Mouse (Mus musculus) limb, embryonic 15.5 days (tissue): ENCODE data around the gene Arg2. TPM values are rescaled to one million over a fixed set of nuclear protein-coding genes. Genes with fewer than 3 reads are reported as not detected.
"Not testable (repeated sequence)": the region's sequence is repeated elsewhere in the genome, so short reads cannot be mapped to it uniquely, and the experiment has no call there.

Experiments
- ATAC-seq: fragments of 200-750 bp; cut with Nextera tagmentation; 2 replicates; pipeline ENCODE4 v1.8.0; 2017; ENCODE audit warnings: low read depth, moderate TSS enrichment; ENCODE audit not compliant: insufficient number of reproducible peaks, low FRiP score, low TSS enrichment
- H3K27ac ChIP-seq: fragments of 300-500 bp; sonication (generic); 2 replicates; pipeline ENCODE4 v1.5.1; 2015; ENCODE audit warnings: moderate library complexity, mild to moderate bottlenecking, inconsistent platforms
- H3K27me3 ChIP-seq: fragments of 300-500 bp; sonication (generic); 2 replicates; pipeline ENCODE4 v1.6.1; 2015; ENCODE audit warnings: inconsistent platforms
- H3K36me3 ChIP-seq: fragments of 300-500 bp; sonication (generic); 2 replicates; pipeline ENCODE4 v1.6.1; 2015; ENCODE audit warnings: inconsistent platforms
- H3K4me1 ChIP-seq: fragments of 300-500 bp; sonication (generic); 2 replicates; pipeline ENCODE4 v1.6.1; 2015; ENCODE audit warnings: inconsistent platforms
- H3K4me2 ChIP-seq: fragments of 300-500 bp; sonication (generic); 2 replicates; pipeline ENCODE4 v1.6.1; 2015; ENCODE audit warnings: mild to moderate bottlenecking, inconsistent platforms
- H3K4me3 ChIP-seq: fragments of 300-500 bp; sonication (generic); 2 replicates; pipeline ENCODE4 v1.5.1; 2015; ENCODE audit warnings: mild to moderate bottlenecking, inconsistent platforms
- H3K9ac ChIP-seq: fragments of 300-500 bp; sonication (generic); 2 replicates; pipeline ENCODE4 v1.6.1; 2015; ENCODE audit warnings: inconsistent platforms
- H3K9me3 ChIP-seq: fragments of 300-500 bp; sonication (generic); 2 replicates; pipeline ENCODE4 v1.6.1; 2016; ENCODE audit warnings: inconsistent platforms
- WGBS: fragments of 180-500 bp; shearing (Covaris S2); methylation state at CpG from one replicate; pipeline ENCODE4 v1.1.7; 2015; 5-methylcytosine and 5-hydroxymethylcytosine counted together
- polyA plus RNA-seq: library from polyadenylated mRNA; unstranded; fragments of >200 nt; fragmentation: Nextera tagmentation; extraction: Ambion mirVana; gene quantifications from 2 replicates; pipeline ENCODE4 v1.2.1, GENCODE M21; 2015

The Arg2 gene
- polyA plus RNA-seq, 1 experiment from 2014 or later = 0.70 TPM

DNA sequence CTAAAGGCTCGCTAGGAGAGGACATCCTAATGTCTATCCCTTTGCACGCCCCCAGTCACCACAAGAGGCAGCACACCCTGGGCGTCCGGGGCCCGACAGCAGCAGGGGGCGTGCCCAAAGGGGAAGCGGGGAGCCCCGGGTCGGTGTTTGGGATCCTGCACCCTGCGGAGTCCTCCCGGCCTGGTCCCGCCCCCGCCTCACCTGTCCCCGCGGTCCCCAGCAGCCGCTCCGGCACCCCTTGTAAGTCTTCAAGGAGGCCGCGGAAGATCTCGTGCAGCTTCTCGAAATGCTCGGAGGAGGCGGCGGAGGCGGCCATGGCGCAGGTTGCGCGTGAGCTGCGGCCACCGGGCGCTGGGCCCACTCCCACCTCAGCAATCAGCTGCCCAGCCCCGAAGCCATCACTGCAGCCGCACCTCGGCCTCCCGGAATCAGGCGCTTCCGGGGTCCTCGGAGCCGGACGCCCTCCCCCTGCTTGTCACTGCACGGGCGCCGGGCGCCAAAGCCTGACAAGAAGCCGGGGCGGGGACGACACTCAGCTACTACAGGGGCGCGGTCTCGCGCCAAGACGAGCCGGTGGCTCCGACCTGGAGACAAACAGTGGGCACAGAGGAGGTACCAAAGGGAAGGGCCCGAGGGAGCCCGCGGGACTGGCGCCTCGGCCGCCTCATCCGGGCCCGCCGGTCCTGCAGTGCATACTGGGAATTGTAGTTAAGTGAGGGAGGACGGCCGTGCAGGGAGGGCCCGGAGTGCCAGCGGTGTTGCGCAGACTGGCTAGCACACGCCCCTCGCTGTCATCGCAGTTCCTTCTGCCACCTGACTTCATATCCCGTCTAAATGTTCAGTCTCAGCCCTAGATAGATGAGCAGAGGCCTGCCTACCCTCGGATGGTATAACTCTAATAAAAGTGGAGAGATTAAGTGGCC is 41.7 kb downstream of the Arg2 start, which contains the start of gene Vti1b:
Vti1b (minus strand) TSS at position 649 of the 923 bp plus-strand sequence.
- peak within 1 kb of the TSS; percentile 100 for H3K4me3 ChIP-seq
- no peaks in the 10 kb centered on the region for H3K9me3 ChIP-seq
- peak within 1 kb of the TSS; percentile 94 for H3K27ac ChIP-seq
- under 1% methylated on average over 72 of the region's 73 CpGs for WGBS
- peaks cover 29% of the 10 kb centered on the region for H3K36me3 ChIP-seq
- peak within 1 kb of the TSS; percentile 61 for H3K4me2 ChIP-seq
- ATAC-seq = peak; percentile 95
- H3K9ac ChIP-seq = peak within 1 kb of the TSS; percentile 89
- peaks cover 9% of the 10 kb centered on the region for H3K4me1 ChIP-seq
- no peaks in the 10 kb centered on the region for H3K27me3 ChIP-seq

DNA sequence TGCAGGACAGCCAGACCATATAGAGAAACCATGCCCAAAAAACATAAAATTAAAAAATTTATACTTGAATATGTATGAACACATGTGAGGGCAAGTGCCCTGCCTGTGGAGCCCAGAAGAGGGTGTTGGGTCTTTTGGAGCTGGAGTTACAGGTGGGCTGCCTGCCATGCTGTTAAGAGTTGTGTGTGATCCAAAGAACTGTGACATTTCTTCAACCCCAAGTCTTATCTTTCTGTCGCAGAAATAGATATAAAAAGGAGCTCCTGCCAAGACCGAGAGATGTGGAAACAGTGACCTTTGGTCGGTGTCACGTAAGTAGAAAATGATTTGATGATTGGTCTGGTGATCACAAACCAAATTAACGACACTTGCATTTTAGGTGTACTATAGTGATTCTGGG is 43.1 kb downstream of the Arg2 start:
- Histone ChIP-seq H3K4me1 (peaks cover 9% of the 10 kb centered on the region), H3K9me3 (no peaks in the 10 kb centered on the region), H3K27me3 (no peaks in the 10 kb centered on the region), H3K4me2 (no peak overlapping the region), H3K27ac (no peak overlapping the region), H3K36me3 (peaks cover 37% of the 10 kb centered on the region), H3K9ac (no peak overlapping the region), H3K4me3 (no peak overlapping the region)
- no peak for ATAC-seq
- 89% methylated on average over 5 of the region's 5 CpGs for WGBS

DNA sequence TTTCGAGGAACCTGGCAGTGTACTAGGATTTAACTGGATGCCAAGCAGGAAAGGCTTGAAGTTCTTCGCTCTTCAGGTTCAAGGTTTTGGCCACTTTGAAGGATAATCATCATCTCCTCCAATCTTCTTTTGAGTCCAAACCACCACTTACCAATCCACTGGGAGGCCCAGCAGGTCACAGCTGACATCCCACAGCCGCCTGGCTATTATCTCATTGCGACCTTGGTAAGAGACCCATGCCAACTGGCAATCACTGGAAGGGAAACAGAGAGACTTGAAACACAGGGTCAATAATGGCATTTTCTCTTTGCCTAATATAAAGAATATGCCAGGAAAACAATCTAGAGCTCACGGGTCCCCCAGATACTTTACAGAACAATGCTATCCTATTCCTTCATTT is 45.4 kb downstream of the Arg2 start:
- Histone ChIP-seq H3K9ac (no peak overlapping the region), H3K4me3 (no peak overlapping the region), H3K4me1 (peaks cover 6% of the 10 kb centered on the region), H3K27me3 (no peaks in the 10 kb centered on the region), H3K9me3 (no peaks in the 10 kb centered on the region), H3K27ac (no peak overlapping the region), H3K4me2 (no peak overlapping the region), H3K36me3 (peaks cover 42% of the 10 kb centered on the region)
- ATAC-seq = no peak
- WGBS = 94% methylated on average over 5 of the region's 5 CpGs

DNA sequence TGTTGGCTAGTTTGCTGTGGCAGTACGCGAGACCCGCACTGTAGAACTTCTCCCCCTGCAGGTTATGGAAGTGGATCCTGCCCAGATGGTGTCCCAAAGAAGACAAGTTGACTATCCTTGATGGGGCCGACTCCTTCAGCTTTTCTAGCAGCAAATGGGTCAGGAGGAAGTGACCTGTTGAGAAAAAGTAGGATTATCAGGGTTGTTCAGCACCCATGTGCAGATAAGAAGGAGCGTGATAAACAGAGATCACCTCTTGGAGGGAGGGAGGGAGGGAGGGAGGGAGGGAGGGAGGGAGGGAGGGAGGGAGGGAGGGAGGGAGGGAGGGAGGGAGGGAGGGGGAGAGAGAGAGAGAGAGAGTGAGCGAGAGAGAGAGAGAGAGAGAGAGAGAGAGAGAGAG is 54.6 kb downstream of the Arg2 start:
- not testable (repeated sequence) for H3K4me2 ChIP-seq, H3K9ac ChIP-seq, H3K4me1 ChIP-seq, H3K27me3 ChIP-seq, H3K9me3 ChIP-seq, ATAC-seq, H3K27ac ChIP-seq, H3K4me3 ChIP-seq
- 91% methylated on average over 5 of the region's 6 CpGs for WGBS
- H3K36me3 ChIP-seq = peaks cover 71% of the 10 kb centered on the region

DNA sequence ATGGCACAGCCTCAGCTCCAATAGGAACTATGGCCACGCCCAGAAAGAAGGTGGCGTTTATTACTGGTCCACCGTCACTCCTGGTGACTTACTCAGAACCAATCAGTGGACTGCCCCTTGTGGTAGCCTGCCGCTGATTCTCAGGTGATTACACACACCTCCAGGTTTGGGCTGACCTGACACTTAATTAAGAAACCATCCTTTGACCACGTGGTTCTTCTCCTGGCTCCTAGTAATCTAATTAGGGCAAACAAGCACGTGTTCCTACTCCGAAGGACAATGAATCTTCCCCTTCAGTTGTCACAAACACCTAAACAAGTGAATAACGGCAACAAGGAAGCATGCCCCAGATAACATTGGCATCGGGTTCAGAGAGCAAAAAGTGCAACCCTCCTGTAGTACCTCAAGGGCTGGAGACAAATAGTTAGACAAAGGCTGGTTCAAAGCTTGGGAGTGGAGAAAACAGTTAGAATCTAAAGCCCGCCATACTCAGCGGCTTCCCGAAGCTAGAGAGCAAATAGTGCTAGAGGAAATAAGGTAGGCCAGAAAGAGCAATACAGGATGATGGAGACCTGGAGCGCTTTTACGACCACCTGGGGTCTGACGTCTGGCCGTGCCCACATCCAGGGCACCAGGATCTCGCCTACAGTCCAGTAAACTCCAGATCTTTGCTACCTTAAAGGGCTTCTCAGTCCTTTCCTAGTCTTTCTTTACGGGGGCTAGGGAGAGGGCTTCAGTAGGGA is 60.5 kb downstream of the Arg2 start:
- peak overlapping the region; percentile 56 for H3K4me3 ChIP-seq
- peaks cover 24% of the 10 kb centered on the region for H3K36me3 ChIP-seq
- ATAC-seq = peak; percentile 67; the same call in 1 of the 2 replicates
- peak overlapping the region; percentile 56 for H3K9ac ChIP-seq
- H3K4me2 ChIP-seq = peak overlapping the region; percentile 82
- H3K27ac ChIP-seq = peak overlapping the region; percentile 60
- no peaks in the 10 kb centered on the region for H3K9me3 ChIP-seq
- WGBS = under 1% methylated on average over 18 of the region's 18 CpGs
- H3K4me1 ChIP-seq = peaks cover 9% of the 10 kb centered on the region
- H3K27me3 ChIP-seq = no peaks in the 10 kb centered on the region

DNA sequence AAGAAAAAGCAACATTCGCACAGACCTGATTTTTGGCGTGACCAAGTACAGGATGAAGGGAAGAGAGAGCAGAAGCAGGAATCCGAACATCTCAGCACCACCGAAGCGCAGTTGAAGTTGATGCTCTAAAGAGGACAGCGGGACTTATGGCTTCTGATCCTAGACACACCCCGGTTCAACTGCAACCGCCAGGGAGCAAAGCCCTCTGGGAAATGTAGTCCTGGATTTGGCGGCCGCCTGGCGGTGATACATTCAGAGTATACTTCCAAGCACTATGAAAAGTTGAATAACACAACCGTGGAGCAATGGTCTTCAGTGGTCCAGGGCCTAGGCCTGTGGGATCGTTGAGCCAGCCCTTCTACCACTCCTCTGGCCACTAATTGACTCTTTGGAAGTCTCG is 61.1 kb downstream of the Arg2 start:
- Histone ChIP-seq H3K4me1 (peaks cover 9% of the 10 kb centered on the region), H3K4me3 (peak overlapping the region; percentile 56), H3K27me3 (no peaks in the 10 kb centered on the region), H3K9me3 (no peaks in the 10 kb centered on the region), H3K4me2 (peak overlapping the region; percentile 82), H3K36me3 (peaks cover 18% of the 10 kb centered on the region), H3K9ac (peak overlapping the region; percentile 56; the same call in 1 of the 2 replicates), H3K27ac (peak overlapping the region; percentile 60)
- 5% methylated on average over 14 of the region's 14 CpGs for WGBS
- ATAC-seq = peak; percentile 75

DNA sequence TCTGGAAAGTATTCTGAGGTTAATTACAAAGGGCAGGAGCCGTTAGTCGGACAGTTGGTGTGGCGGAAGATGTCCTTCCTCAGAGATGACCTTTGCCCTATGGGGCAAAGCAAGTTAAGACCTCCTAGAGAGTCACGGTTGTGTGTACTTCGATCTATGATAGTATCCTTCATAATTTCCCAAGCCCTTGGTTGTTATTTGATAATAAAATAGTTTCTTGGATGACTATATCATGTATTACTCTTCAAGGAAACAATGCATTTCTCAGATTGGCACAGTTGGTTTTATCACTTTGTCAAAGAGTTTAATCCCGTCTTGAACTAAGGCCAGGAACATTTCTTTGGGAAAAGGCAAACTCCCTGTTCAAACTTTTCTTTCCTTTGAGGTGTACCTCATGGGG is 61.6 kb downstream of the Arg2 start, which contains the start of gene Rdh11:
Rdh11 (minus strand) TSS at position 101 of the 400 bp plus-strand sequence.
- no peak for ATAC-seq
- Histone ChIP-seq H3K9ac (peak within 1 kb of the TSS; percentile 56), H3K36me3 (peaks cover 13% of the 10 kb centered on the region), H3K9me3 (no peaks in the 10 kb centered on the region), H3K27ac (peak within 1 kb of the TSS; percentile 60), H3K4me2 (peak within 1 kb of the TSS; percentile 82), H3K27me3 (no peaks in the 10 kb centered on the region), H3K4me3 (peak within 1 kb of the TSS; percentile 56), H3K4me1 (peaks cover 9% of the 10 kb centered on the region)
- 63% methylated on average over 6 of the region's 6 CpGs for whole genome bisulfite sequencing

DNA sequence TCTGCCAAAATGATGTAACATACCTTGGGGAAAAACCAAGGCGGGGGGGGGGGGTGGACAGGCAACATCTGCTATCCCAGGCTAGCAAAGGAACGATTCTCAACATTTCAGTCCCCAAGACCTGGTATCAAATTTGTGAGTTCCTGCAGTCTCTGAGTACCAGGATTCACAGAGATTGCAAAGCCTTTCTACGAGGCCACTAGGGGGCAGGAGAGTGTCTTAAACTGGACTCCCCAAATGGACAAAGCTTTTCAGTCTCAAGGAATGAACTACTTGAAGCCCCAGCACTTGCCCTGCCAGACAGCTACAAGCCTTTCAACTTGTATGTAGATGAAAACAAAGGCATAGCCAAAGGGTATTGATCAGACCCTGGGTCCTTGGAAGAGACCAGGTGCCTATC is 62.9 kb downstream of the Arg2 start:
- Histone ChIP-seq H3K27ac (no peak overlapping the region), H3K9ac (no peak overlapping the region), H3K27me3 (no peaks in the 10 kb centered on the region), H3K4me1 (peaks cover 9% of the 10 kb centered on the region), H3K4me3 (no peak overlapping the region), H3K36me3 (peaks cover under 1% of the 10 kb centered on the region; the same call in 1 of the 2 replicates), H3K4me2 (no peak overlapping the region), H3K9me3 (no peaks in the 10 kb centered on the region)
- ATAC-seq = 0 out of 2 replicates have a peak, but pooled peaks have one; percentile 30
- 3% methylated on average over 3 of the region's 3 CpGs for WGBS

DNA sequence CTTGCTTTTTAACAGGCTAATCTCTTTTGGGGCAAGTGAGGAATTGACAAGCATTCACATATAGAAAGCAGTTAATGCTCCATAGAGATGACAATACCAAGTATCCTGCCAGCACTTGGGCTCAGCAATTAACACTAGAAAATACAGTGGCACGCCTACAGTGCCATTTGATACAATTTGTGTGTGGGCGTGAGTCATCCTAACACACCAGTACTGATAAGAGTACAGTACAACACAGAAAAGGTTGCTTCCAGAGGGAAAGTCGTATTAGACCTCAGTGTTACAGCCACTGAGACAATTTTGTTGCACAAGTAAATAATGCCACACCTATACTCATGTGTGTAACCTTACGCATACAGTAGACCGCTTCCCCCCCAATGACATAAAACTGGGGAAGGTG is 66.5 kb downstream of the Arg2 start:
- H3K27ac ChIP-seq = no peak overlapping the region
- ATAC-seq = no peak
- H3K9me3 ChIP-seq = no peaks in the 10 kb centered on the region
- H3K36me3 ChIP-seq = no peaks in the 10 kb centered on the region
- H3K4me1 ChIP-seq = no peaks in the 10 kb centered on the region
- H3K9ac ChIP-seq = no peak overlapping the region
- 84% methylated on average over 5 of the region's 5 CpGs for WGBS
- H3K27me3 ChIP-seq = no peaks in the 10 kb centered on the region
- no peak overlapping the region for H3K4me3 ChIP-seq
- H3K4me2 ChIP-seq = no peak overlapping the region

DNA sequence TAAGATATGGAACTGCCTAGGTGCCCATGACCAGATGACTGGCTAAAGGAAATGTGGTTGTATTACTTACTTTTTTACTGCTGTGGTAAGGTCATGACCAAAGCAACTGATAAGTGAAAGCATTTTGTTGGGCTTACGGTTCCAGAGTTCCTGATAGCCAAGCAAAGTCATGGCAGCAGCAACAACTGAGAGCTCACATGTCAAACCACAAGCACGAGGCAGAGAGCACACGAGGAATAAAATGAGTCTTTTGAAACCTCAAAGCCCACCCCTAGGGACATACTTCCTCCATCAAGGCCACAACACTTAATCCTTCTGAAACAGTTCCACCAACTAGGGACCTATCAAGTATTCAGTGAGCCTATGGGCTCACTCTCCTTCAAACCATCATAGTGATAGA is 71.3 kb downstream of the Arg2 start:
- Histone ChIP-seq H3K4me2 (no peak overlapping the region), H3K9me3 (no peaks in the 10 kb centered on the region), H3K9ac (no peak overlapping the region), H3K27ac (no peak overlapping the region), H3K4me1 (no peaks in the 10 kb centered on the region), H3K4me3 (no peak overlapping the region), H3K36me3 (no peaks in the 10 kb centered on the region), H3K27me3 (no peaks in the 10 kb centered on the region)
- no peak for ATAC-seq
- WGBS = 63% methylated on average over 3 of the region's 3 CpGs
